Mouse (Mus musculus): ENCODE results near the gene Dab2.

GRCm38 (mm10) chr15:6376001-6376400 lies 76.4 kb downstream of the Dab2 start:
- no peak for TF ChIP-seq GATA1 (IDR thresholded peaks at IDR 0.05; ENCODE audit: low read length)
- TF ChIP-seq TAL1 (IDR thresholded peaks at IDR 0.05; ENCODE audit: low read length) = no peak

Data from erythroblast, embryonic 14.5 days (primary cell).